Mouse (Mus musculus) brain, embryonic 18.5 days (tissue): ENCODE data around the gene Atxn1.

Experiments
- DNase-seq: peaks from one replicate; pipeline ENCODE4 v3.0.0-alpha.2; 2012; ENCODE audit warnings: low read depth, low spot score

Gene Atxn1

GRCm38 (mm10) chr13:45931215-45931614, 33.6 kb downstream of the Atxn1 start:
- no peak for DNase-seq

GRCm38 (mm10) chr13:45929744-45930143, 35.1 kb downstream of the Atxn1 start:
- no peak for DNase-seq

- no peak for DNase-seq
Observed at GRCm38 (mm10) chr13:45925294-45925693, 39.5 kb downstream of the Atxn1 start.

- no peak for DNase-seq
Observed at GRCm38 (mm10) chr13:45924555-45924954, 40.3 kb downstream of the Atxn1 start.

- DNase-seq: no peak
Observed at GRCm38 (mm10) chr13:45923086-45923485, 41.7 kb downstream of the Atxn1 start.

GRCm38 (mm10) chr13:45922467-45922866, 42.3 kb downstream of the Atxn1 start:
- no peak for DNase-seq

- no peak for DNase-seq
Observed at GRCm38 (mm10) chr13:45918956-45919711, 45.7 kb downstream of the Atxn1 start.

GRCm38 (mm10) chr13:45918006-45918380, 46.8 kb downstream of the Atxn1 start:
- DNase-seq: no peak

- DNase-seq: no peak
Observed at GRCm38 (mm10) chr13:45917058-45918005, 47.5 kb downstream of the Atxn1 start.

- DNase-seq: no peak
Observed at GRCm38 (mm10) chr13:45915921-45916320, 48.9 kb downstream of the Atxn1 start.

- DNase-seq: no peak
Observed at GRCm38 (mm10) chr13:45915026-45915425, 49.8 kb downstream of the Atxn1 start.

GRCm38 (mm10) chr13:45914117-45914516, 50.7 kb downstream of the Atxn1 start:
- DNase-seq: no peak

- DNase-seq: no peak
Observed at GRCm38 (mm10) chr13:45911848-45912247, 53.0 kb downstream of the Atxn1 start.

- DNase-seq: no peak
Observed at GRCm38 (mm10) chr13:45911069-45911468, 53.7 kb downstream of the Atxn1 start.

- no peak for DNase-seq
Observed at GRCm38 (mm10) chr13:45910348-45910747, 54.5 kb downstream of the Atxn1 start.

GRCm38 (mm10) chr13:45907181-45907691, 57.6 kb downstream of the Atxn1 start:
- DNase-seq: peak; percentile 52

GRCm38 (mm10) chr13:45906438-45907166, 58.2 kb downstream of the Atxn1 start:
- no peak for DNase-seq

- DNase-seq: no peak
Observed at GRCm38 (mm10) chr13:45904955-45905354, 59.9 kb downstream of the Atxn1 start.

- no peak for DNase-seq
Observed at GRCm38 (mm10) chr13:45904456-45904855, 60.4 kb downstream of the Atxn1 start.

GRCm38 (mm10) chr13:45903519-45904274, 61.1 kb downstream of the Atxn1 start:
- DNase-seq: no peak

- DNase-seq: no peak
Observed at GRCm38 (mm10) chr13:45902457-45902856, 62.4 kb downstream of the Atxn1 start.
